Comparison of ENCODE assay signal across 8 mouse cellular contexts in the genomic region with DNA sequence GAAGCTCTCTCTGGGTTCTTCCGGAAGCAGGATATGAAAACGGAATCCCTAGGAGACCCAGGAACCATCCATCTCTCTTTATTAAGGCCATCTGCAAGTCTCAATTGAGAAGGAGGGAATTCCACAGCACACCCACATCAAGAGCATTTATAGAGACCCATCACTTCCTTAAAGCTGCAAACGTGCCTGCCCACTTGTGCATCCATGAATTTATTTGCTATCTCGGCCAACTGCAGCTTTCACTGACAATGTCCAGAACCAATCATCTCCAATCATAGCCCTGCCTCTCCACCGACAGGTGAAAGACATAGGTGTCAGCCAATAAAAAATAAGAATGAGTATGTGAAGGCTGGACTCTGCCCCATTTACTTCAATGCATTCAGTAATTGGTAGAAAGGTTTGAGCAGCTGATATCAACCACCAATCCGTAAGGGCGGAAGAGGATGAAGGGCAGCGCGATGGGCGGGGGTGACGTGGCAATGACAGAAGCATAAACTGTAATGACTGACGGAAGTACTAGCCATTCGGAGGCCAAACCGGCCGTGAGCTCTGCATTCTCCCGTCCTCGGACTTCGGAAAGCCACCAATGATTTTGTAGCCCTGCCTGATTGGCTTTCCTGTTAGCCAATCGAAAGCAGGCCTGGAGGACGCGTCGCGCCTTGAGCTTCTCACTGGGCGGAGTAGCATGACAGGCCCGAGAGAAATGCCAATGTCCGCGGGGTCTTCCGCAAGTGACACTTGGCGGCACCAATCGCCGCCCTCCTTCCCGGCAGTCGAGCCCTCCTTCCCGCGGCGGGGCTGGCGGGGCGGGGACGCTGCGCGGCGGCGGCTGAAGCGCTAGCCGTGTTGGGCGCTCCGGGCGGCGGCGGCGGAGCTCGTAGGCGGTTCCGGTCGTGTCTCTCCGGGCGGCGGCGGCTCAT. TPM values are rescaled to one million over a fixed set of nuclear protein-coding genes. Genes with fewer than 3 reads are reported as not detected.
DNase-seq lines count a peak whose midpoint lies in the region; ATAC-seq lines count a peak whose summit lies in the region.

Gene Osbp (plus strand): TSS at position 919 of the 920 bp plus-strand sequence.

- peak within 1 kb of the TSS; percentile 90 for H3K4me3 ChIP-seq in hindbrain, embryonic 11.5 days (ENCODE audit: low read depth, low read length)

- under 1% methylated on average over 38 of the region's 59 CpGs for WGBS in hindbrain, embryonic 11.5 days

- ATAC-seq in hindbrain, embryonic 11.5 days (ENCODE audit: low FRiP score) = peak; percentile 99

- DNase-seq in Muller cell, postnatal 12 days (ENCODE audit: inconsistent ontology term) = peak; percentile 100
- peak; percentile 100 for DNase-seq in cerebellum, adult 9-11 months
- peak; percentile 100 for DNase-seq in frontal cortex, adult 2 months (ENCODE audit: extremely low spot score in 1 of 2, low spot score in 1 of 2)
- peak; percentile 97 for DNase-seq in hindbrain, embryonic 11.5 days (ENCODE audit: low spot score)
- DNase-seq in layer of hippocampus, postnatal 10 days (ENCODE audit: low spot score in 2 of 2) = peak; percentile 99
- DNase-seq in lung, postnatal 10 days = peak; percentile 100
- DNase-seq in ovary, postnatal 36 days (ENCODE audit: low spot score) = peak; percentile 98
- peak; percentile 98 for DNase-seq in thymus, postnatal 25 days

- peaks cover 6% of the 10 kb centered on the region for H3K4me1 ChIP-seq in hindbrain, embryonic 11.5 days (replicated peaks; ENCODE audit: control insufficient read depth, insufficient read depth, low read length)

- H3K36me3 ChIP-seq in hindbrain, embryonic 11.5 days (ENCODE audit: control insufficient read depth, insufficient read depth, low read length) = no peaks in the 10 kb centered on the region

- peak within 1 kb of the TSS; percentile 68 for H3K27ac ChIP-seq in hindbrain, embryonic 11.5 days (ENCODE audit: low read depth, low read length)

- peak within 1 kb of the TSS; percentile 83 for H3K9ac ChIP-seq in hindbrain, embryonic 11.5 days (ENCODE audit: low read depth, low read length)

- H3K27me3 ChIP-seq in hindbrain, embryonic 11.5 days (ENCODE audit: control insufficient read depth, insufficient read depth, low read length) = no peaks in the 10 kb centered on the region

- H3K9me3 ChIP-seq in hindbrain, embryonic 11.5 days (ENCODE audit: control insufficient read depth, low read length) = no peaks in the 10 kb centered on the region

- peak within 1 kb of the TSS; percentile 94 for H3K4me2 ChIP-seq in hindbrain, embryonic 11.5 days (replicated peaks; ENCODE audit: low read depth, low read length)

RNA-seq across cellular contexts. Expression of gene Osbp, which starts in this region (rescaled TPM):
- 34.9 and 36.3 TPM in 2 replicates for polyA plus RNA-seq in frontal cortex, adult 2 months (2012; rRNA removed)
- 7.5 and 8.3 TPM in 2 replicates for polyA plus RNA-seq in hindbrain, embryonic 11.5 days (2014; fragmentation: Nextera tagmentation; extraction: Ambion mirVana)
- 10 to 100 TPM; 54.2 to 56.3 TPM for total RNA-seq in layer of hippocampus, postnatal 10 days (2021)

Comparison
In these comparisons a context has a peak if more than half of its experiments do, and no peak if none do; other contexts are left out.
1. Peak in every context shown above with its lines: DNase-seq, ATAC-seq, H3K4me3 ChIP-seq and H3K27ac ChIP-seq.